Mouse (Mus musculus): ENCODE data around the gene Slc46a1. TPM values are rescaled to one million over a fixed set of nuclear protein-coding genes. Genes with fewer than 3 reads are reported as not detected.

Slc46a1 gene
- polyA plus RNA-seq, 1 experiment from 2014 or later = 15.7 TPM

DNA sequence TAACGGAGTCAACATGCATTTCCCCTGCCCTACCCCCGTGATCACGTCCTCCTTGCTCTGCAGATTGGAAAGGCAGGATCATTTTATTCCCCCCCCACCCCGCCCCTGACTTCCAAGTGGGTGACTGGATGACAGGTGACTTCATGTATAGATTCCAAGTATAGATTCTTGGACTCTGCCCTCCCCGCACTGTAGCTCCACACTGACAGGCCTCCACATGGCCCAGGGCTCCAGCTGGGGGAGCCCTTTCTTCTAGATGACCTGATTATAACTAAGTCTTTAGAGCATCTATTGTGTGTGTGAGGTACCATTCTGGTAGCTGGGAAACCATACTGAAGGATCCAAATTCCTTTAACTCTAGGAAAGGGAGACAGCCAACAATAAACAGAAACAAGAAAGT is 2.8 kb upstream of the Slc46a1 start:
- H3K9me3 ChIP-seq (replicated peaks) = 0 out of 2 replicates have a peak, but pooled peaks cover 4% of the 10 kb centered on the region
- no peak overlapping the region for H3K4me2 ChIP-seq
- no peaks in the 10 kb centered on the region for H3K36me3 ChIP-seq (ENCODE audit: poor library complexity, severe bottlenecking)
- H3K4me3 ChIP-seq = no peak overlapping the region
- H3K27ac ChIP-seq = no peak overlapping the region
- WGBS = 75% methylated on average over 5 of the region's 5 CpGs
- no peaks in the 10 kb centered on the region for H3K27me3 ChIP-seq
- no peak for ATAC-seq
- no peak overlapping the region for H3K9ac ChIP-seq
- H3K4me1 ChIP-seq = peaks cover 16% of the 10 kb centered on the region

DNA sequence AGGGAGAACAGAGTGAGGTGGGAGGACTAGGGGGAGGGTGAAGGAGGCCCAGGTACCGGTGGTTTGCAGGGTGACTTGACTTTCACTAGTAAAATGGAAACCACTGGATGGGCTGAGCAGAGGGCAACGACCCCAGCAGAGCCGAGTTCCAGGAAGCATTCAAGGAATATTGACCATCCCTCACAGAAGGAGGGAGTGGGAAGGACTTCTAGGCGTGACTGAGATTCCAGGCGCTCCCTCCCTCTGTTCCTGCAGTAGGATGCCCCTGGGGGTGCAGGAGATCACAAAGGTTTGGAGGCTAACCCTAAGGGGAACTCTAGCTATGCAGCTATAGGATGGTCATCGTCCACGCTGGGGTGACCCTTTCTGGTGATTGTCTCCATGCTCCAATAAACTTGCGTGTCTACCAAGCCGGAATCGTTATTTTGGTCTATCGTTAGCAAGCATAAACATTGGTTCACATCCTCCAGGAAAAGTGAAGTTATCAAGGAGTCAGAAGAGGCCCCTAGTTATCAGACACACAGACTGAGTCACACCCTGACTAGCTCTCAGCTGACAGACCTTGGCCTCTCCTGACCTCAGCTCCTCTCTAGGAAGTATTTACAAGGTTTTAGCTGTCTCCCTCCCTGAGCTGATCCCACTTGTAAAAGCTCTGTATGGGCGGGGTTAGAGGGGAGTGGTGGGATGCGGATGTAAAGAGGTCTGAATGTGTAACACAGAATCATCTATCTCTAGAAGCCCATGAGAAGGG is 2.0 kb upstream of the Slc46a1 start:
- 74% methylated on average over 13 of the region's 13 CpGs for WGBS

DNA sequence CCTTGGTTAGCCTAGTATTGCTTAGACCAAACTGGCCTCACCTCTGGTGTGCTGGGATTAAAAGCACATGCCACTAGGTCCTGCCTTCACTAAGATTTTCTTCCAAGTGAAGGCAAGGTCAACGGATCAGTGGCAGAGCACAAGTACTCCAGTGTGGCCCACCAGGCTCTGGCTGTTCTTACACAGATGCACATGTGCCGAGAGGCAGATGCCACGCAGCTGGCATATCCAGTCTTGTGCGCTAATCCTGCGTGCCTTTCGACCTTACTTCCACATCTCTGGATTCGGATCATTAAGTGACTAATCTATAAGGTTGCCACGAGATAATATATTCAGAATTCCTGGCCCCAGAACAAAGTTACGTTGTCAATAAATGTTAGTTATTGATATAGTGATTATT is 381 bp upstream of the Slc46a1 start:
- Histone ChIP-seq H3K4me1 (peaks cover 16% of the 10 kb centered on the region), H3K36me3 (ENCODE audit: poor library complexity, severe bottlenecking) (no peaks in the 10 kb centered on the region), H3K27ac (0 out of 2 replicates have a peak overlapping the region, but pooled peaks have one; percentile 10), H3K4me2 (peak overlapping the region; percentile 87), H3K9me3 (replicated peaks) (0 out of 2 replicates have a peak, but pooled peaks cover 4% of the 10 kb centered on the region), H3K27me3 (no peaks in the 10 kb centered on the region), H3K4me3 (peak overlapping the region; percentile 80), H3K9ac (peak overlapping the region; percentile 83)
- no peak for ATAC-seq
- 30% methylated on average over 9 of the region's 9 CpGs for WGBS

More for the DNA sequence above, 2.0 kb upstream of the Slc46a1 start:
- Histone ChIP-seq H3K4me3 (no peak overlapping the region), H3K9me3 (replicated peaks) (0 out of 2 replicates have a peak, but pooled peaks cover 4% of the 10 kb centered on the region), H3K9ac (no peak overlapping the region), H3K4me1 (peaks cover 16% of the 10 kb centered on the region), H3K4me2 (no peak overlapping the region), H3K27ac (no peak overlapping the region), H3K36me3 (ENCODE audit: poor library complexity, severe bottlenecking) (no peaks in the 10 kb centered on the region), H3K27me3 (no peaks in the 10 kb centered on the region)
- ATAC-seq = no peak

DNA sequence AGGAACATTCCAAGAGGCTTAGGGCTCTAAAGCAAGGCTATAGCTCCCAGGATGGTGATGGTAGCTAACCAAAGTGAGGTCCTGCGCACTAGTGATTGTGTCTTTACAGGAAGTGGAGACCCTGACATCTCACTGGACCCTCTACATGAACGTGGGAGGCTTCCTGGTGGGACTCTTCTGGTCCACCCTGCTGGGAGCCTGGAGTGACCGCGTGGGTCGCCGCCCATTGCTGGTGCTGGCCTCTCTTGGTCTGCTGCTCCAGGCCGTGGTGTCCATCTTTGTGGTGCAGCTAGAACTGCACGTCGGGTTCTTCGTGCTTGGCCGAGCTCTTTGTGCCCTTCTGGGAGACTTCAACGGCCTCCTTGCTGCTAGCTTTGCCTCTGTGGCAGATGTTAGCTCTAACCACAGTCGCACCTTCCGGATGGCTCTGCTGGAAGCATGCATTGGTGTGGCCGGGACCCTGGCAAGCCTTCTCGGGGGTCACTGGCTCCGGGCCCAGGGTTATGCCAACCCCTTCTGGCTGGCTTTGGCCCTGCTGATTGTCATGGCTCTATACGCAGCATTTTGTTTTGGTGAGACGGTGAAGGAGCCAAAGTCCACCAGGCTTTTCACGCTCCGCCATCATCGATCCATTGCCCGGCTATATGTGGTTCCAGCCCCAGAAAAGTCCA is 880 bp downstream of the Slc46a1 start:
- 49% methylated on average over 23 of the region's 23 CpGs for WGBS

DNA sequence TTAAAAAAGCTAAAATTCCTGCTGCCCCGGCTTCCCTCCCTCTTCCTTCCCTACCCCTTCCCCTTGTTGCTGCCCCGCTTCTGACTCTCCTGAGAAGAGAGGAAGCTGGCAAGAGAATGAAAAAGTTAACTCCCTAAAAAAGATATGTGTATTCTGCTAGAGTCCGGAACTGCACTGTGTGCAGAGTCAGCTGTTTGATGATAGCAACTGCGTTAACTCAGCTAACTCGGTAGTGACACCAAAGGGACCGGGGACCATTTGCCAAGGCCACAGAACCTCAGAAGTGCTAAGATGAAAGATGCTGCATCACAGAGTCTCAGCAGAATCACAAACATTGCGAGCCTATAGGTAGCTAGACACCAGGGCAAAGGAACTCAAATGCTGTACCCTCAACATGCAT is 2.0 kb downstream of the Slc46a1 start:
- Histone ChIP-seq H3K4me1 (peaks cover 16% of the 10 kb centered on the region), H3K9ac (no peak overlapping the region), H3K36me3 (ENCODE audit: poor library complexity, severe bottlenecking) (peaks cover 15% of the 10 kb centered on the region), H3K4me2 (no peak overlapping the region), H3K4me3 (no peak overlapping the region), H3K9me3 (replicated peaks) (no peaks in the 10 kb centered on the region), H3K27ac (no peak overlapping the region), H3K27me3 (no peaks in the 10 kb centered on the region)
- ATAC-seq = no peak
- 93% methylated on average over 7 of the region's 7 CpGs for WGBS

More for the DNA sequence above, 880 bp downstream of the Slc46a1 start:
- H3K9me3 ChIP-seq (replicated peaks) = 0 out of 2 replicates have a peak, but pooled peaks cover 4% of the 10 kb centered on the region
- H3K4me1 ChIP-seq = peaks cover 16% of the 10 kb centered on the region
- peak overlapping the region; percentile 83 for H3K9ac ChIP-seq
- H3K27ac ChIP-seq = peak overlapping the region; percentile 86; the same call in 1 of the 2 replicates
- H3K4me3 ChIP-seq = peak overlapping the region; percentile 80
- H3K4me2 ChIP-seq = peak overlapping the region; percentile 87
- peak; percentile 42; the same call in 1 of the 2 replicates for ATAC-seq
- H3K36me3 ChIP-seq (ENCODE audit: poor library complexity, severe bottlenecking) = peaks cover 5% of the 10 kb centered on the region
- H3K27me3 ChIP-seq = no peaks in the 10 kb centered on the region

DNA sequence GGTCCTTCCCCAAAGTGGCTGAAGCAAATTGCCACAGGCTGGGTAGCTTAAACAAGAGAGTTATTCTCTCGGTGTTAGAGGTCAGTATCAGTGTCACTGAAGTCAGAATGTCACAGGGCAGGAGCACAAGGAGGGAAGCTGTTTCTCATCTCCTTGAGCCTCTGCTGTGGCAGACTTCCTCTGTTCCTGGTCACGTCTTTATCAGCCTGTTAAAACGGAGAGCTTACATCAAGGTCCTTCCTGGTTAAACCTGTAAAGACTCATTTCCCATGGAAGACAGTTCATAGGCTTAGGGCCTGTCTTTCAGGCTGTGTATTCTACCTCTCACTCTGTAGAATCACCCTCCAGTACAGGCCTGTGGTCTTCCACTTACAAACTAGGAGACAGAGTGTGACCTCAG is 2.4 kb downstream of the Slc46a1 start:
- Histone ChIP-seq H3K4me3 (no peak overlapping the region), H3K27me3 (no peaks in the 10 kb centered on the region), H3K4me2 (no peak overlapping the region), H3K27ac (no peak overlapping the region), H3K9me3 (replicated peaks) (no peaks in the 10 kb centered on the region), H3K36me3 (ENCODE audit: poor library complexity, severe bottlenecking) (peaks cover 19% of the 10 kb centered on the region), H3K4me1 (peaks cover 16% of the 10 kb centered on the region), H3K9ac (no peak overlapping the region)
- 75% methylated on average over 3 of the region's 3 CpGs for WGBS
- no peak for ATAC-seq

DNA sequence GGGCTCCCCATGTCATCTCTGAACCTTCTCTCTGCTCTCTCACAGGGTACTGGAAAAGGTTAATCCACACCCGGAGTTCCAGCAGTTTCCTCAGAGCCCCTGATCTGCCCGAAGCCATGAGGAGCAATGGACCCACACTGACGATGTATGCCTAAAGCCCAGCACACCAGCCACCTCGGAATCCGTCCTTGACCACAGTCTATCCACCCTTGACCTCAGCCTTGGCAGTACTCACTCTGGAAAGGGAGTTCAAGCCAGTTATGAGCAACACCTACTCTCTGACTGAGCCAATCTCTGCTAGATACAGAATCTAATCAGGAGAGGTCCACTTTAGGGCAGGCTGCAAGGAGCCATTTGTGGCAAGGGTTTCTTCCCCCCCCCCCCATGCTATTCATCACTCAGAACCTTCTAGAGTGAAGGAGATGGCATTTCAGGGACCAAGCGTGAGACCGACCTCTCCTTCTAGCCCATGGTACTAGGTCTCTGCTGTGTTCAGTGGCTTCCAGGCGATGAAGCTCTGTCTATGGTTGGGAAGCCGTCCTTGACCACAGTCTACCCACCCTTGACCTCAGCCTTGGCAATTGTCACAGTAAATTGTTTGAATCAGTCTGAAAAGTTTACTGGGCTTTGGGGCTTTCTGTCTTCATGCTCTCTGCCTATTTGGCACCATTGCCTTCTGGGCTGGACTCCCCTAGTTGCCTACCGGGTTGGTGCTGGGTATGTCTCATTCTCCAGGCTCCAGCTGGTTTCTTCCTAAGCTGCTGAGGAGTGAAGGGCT is 6.0 kb downstream of the Slc46a1 start:
- Histone ChIP-seq H3K36me3 (ENCODE audit: poor library complexity, severe bottlenecking) (peaks cover 39% of the 10 kb centered on the region), H3K4me1 (peaks cover 5% of the 10 kb centered on the region), H3K9ac (no peak overlapping the region), H3K4me3 (no peak overlapping the region), H3K27ac (no peak overlapping the region), H3K4me2 (no peak overlapping the region), H3K9me3 (replicated peaks) (no peaks in the 10 kb centered on the region), H3K27me3 (no peaks in the 10 kb centered on the region)
- no peak for ATAC-seq
- whole genome bisulfite sequencing = 92% methylated on average over 10 of the region's 10 CpGs

DNA sequence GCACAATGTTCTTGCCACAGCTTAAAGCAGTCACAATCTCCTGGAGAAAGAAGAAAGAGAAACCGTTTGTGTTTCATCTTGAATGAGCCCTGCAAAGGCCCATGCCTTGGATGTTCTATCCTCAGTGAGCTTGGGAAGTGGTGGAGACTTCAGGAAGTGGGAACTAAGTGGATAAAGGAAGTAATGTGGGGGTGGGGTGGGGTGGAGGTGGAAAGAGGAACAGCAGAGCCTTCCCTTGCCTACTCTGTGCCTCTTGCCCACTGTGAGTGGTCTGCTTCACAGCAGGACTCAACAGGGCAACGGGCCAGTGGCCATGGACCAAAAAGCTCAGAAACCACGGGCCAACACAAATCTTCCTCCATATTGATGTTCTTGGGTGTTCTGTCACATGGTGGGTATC is 9.8 kb downstream of the Slc46a1 start:
- 85% methylated on average over 3 of the region's 3 CpGs for WGBS
- Histone ChIP-seq H3K4me2 (no peak overlapping the region), H3K27ac (no peak overlapping the region), H3K27me3 (no peaks in the 10 kb centered on the region), H3K4me1 (no peaks in the 10 kb centered on the region), H3K9me3 (replicated peaks) (no peaks in the 10 kb centered on the region), H3K36me3 (ENCODE audit: poor library complexity, severe bottlenecking) (peaks cover 53% of the 10 kb centered on the region), H3K9ac (no peak overlapping the region), H3K4me3 (no peak overlapping the region)
- ATAC-seq = no peak

DNA sequence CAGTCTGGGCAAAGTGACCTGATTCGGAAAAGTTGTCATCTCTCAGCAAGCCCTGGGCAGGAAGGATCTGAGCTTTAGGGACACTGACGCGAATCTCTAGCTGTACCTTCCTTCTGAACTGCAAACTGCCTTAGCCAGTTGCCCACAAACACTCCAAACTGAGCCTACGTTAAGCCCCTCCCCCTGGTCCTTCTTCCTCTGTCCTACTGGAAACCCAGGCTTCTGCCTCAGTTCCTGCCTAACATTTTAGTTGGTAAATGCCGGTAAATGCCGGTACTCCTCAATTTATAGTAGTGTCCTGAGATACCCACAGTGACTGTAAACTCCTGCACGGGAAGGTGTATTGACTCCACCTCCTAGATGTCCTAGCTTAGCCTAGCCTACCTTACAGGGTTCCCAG is 18.1 kb downstream of the Slc46a1 start:
- Histone ChIP-seq H3K27me3 (peaks cover 11% of the 10 kb centered on the region), H3K36me3 (ENCODE audit: poor library complexity, severe bottlenecking) (peaks cover 84% of the 10 kb centered on the region), H3K9me3 (replicated peaks) (no peaks in the 10 kb centered on the region), H3K4me2 (no peak overlapping the region), H3K9ac (no peak overlapping the region), H3K4me1 (peaks cover 4% of the 10 kb centered on the region), H3K4me3 (no peak overlapping the region), H3K27ac (no peak overlapping the region)
- 67% methylated on average over 7 of the region's 7 CpGs for WGBS
- ATAC-seq = no peak

DNA sequence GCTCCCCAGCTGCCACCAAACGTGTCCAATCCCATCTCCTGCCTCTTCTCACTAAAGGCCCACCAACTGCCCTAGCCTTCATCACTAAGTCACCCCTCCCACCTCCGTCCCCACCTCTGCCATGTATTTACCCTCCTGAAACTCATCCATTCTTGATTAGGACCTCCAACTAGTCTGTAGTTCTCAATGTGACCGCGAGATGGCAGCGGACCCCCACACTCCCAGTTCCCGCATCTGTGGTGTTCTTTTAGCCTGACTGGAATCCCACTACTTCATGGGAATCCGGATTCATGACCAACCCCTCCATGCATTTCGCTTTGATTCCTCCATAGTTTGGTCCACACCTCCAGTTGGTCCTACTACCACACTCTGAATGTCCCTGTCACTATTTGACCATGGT is 22.7 kb downstream of the Slc46a1 start:
- Histone ChIP-seq H3K4me1 (peaks cover 19% of the 10 kb centered on the region), H3K9me3 (replicated peaks) (no peaks in the 10 kb centered on the region), H3K9ac (0 out of 2 replicates have a peak overlapping the region, but pooled peaks have one; percentile 16), H3K27ac (no peak overlapping the region), H3K4me3 (no peak overlapping the region), H3K36me3 (ENCODE audit: poor library complexity, severe bottlenecking) (peaks cover 41% of the 10 kb centered on the region), H3K4me2 (no peak overlapping the region), H3K27me3 (peaks cover 41% of the 10 kb centered on the region)
- 4% methylated on average over 8 of the region's 8 CpGs for WGBS
- ATAC-seq = peak; percentile 38; the same call in 1 of the 2 replicates

DNA sequence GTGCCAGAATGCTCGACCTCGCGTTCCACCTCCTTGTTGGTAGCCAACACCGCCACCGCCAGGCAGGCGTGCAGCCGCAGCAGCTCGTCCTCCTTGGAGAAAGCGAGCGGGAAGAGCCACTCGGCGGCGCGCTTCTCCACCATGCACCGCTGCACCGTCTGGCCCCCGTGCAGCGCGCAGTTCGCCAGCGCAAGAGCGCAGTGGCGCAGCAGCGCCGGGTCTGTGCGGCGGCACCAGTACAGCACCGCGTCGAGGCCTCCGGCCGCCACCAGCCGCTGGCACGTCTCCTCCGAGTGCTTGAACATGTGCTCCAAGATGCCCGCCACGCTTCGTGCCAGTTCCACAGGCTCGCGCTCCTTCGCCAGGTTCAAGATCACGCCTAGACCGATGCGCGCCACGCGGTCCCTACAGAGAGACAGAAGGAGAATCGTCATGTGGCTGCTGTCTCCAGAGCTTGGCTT is 25.3 kb downstream of the Slc46a1 start:
- Histone ChIP-seq H3K27me3 (peaks cover 50% of the 10 kb centered on the region), H3K27ac (peak overlapping the region; percentile 48; the same call in 1 of the 2 replicates), H3K4me2 (peak overlapping the region; percentile 54), H3K9me3 (replicated peaks) (no peaks in the 10 kb centered on the region), H3K36me3 (ENCODE audit: poor library complexity, severe bottlenecking) (peaks cover 20% of the 10 kb centered on the region), H3K4me3 (peak overlapping the region; percentile 32), H3K9ac (peak overlapping the region; percentile 54; the same call in 1 of the 2 replicates), H3K4me1 (peaks cover 22% of the 10 kb centered on the region)
- 6% methylated on average over 48 of the region's 48 CpGs for WGBS
- peak; percentile 82 for ATAC-seq
